14 mouse cellular contexts compared by ENCODE assay signal in the genomic region with DNA sequence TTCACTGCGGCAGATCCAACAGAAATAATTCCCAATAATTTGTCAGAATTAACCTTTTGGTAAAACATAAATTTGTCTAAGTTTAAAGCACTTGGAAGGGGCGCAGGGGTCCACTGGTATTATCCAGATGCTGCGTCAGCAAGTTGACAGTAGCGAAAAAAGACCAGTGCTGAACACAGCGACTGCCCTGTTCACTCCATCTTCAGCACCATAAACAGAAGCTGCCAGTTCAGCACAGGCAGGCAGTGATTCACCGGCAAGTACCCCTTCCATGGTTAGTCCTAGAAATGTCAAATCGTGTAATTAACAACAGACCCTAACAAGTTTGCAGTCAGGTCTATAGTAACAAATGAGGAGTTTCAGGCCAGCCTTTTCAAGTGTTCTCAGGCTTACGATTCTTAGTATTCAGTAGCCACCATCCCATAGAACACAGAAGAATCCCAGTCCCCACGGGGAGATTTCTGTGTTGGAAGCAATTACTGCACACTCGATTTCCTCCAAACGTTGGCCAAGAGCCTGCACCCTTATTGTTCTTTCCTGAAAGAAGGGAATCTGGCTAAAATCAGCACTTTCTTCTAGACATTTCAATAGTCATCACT.
DNase-seq lines count a peak whose midpoint lies in the region; ATAC-seq lines count a peak whose summit lies in the region.
"Had no signal": no experiment of that assay in that cellular context is flagged by ENCODE, and none has a peak within 500 bp of the region (broad histone marks: within the 10 kb centered on the region; RNA-seq: fewer than 3 reads in every experiment).

No protein-coding gene starts in this region.

- H3K4me3 ChIP-seq in forebrain, embryonic 14.5 days (ENCODE audit: low read depth, low read length) = no peak overlapping the region
- H3K4me3 ChIP-seq in neural tube, embryonic 13.5 days = no peak overlapping the region
- H3K4me3 ChIP-seq: heart, embryonic 12.5 days; kidney, embryonic 15.5 days had no signal

- intact Hi-C loops in left cerebral cortex, postnatal 4 days (cut with DNase I) = no loop called here
- intact Hi-C loops in left cerebral cortex, postnatal 10 days (cut with DNase I) = no loop called here

- no peak overlapping the region for H3K9ac ChIP-seq in forebrain, embryonic 14.5 days (ENCODE audit: low read length)
- no peak overlapping the region for H3K9ac ChIP-seq in neural tube, embryonic 13.5 days
- H3K9ac ChIP-seq: heart, embryonic 12.5 days; kidney, embryonic 15.5 days had no signal

- H3K4me1 ChIP-seq in forebrain, embryonic 14.5 days (ENCODE audit: control insufficient read depth, insufficient read depth, low read length) = peaks cover 11% of the 10 kb centered on the region; the same call in 1 of the 2 replicates
- peaks cover 32% of the 10 kb centered on the region for H3K4me1 ChIP-seq in neural tube, embryonic 13.5 days (replicated peaks)
- H3K4me1 ChIP-seq: kidney, embryonic 15.5 days had no signal

- H3K4me2 ChIP-seq in forebrain, embryonic 14.5 days (ENCODE audit: low read length) = no peak overlapping the region; the same call in 1 of the 2 replicates
- peak overlapping the region; percentile 3; the same call in 1 of the 2 replicates for H3K4me2 ChIP-seq in neural tube, embryonic 13.5 days
- H3K4me2 ChIP-seq: heart, embryonic 12.5 days; kidney, embryonic 15.5 days had no signal

- no peaks in the 10 kb centered on the region for H3K27me3 ChIP-seq in forebrain, embryonic 14.5 days (replicated peaks; ENCODE audit: control insufficient read depth, insufficient read depth, low read length)
- no peaks in the 10 kb centered on the region for H3K27me3 ChIP-seq in neural tube, embryonic 13.5 days
- H3K27me3 ChIP-seq: heart, embryonic 12.5 days; kidney, embryonic 15.5 days had no signal

- WGBS in forebrain, embryonic 14.5 days = 17% methylated on average over 11 of the region's 11 CpGs
- WGBS in neural tube, embryonic 13.5 days = 28% methylated on average over 11 of the region's 11 CpGs

- peak; percentile 27 for DNase-seq in left cerebral cortex, postnatal 4 days
- no peak for DNase-seq in left cerebral cortex, postnatal 10 days (ENCODE audit: extremely low spot score in 1 of 2, low spot score in 2 of 2)
- peak; percentile 30 for DNase-seq in embryo, embryonic 11 days
- peak; percentile 72 for DNase-seq in forebrain, embryonic 14.5 days (ENCODE audit: low spot score)
- no peak for DNase-seq in kidney, adult 9 months
- DNase-seq in lung, postnatal 25 days (ENCODE audit: low spot score) = no peak
- DNase-seq: cerebellum, adult 11-12 months; gastrocnemius, postnatal 10 days; spleen, adult 18-20 months; thymus, postnatal 25 days had no signal

- no peak overlapping the region for H3K27ac ChIP-seq in forebrain, embryonic 14.5 days (ENCODE audit: low read depth, low read length)
- peak overlapping the region; percentile 57; the same call in 1 of the 2 replicates for H3K27ac ChIP-seq in neural tube, embryonic 13.5 days (replicated peaks)
- H3K27ac ChIP-seq: kidney, embryonic 15.5 days; macrophage had no signal

- peaks cover 4% of the 10 kb centered on the region for H3K9me3 ChIP-seq in forebrain, embryonic 14.5 days (replicated peaks; ENCODE audit: control insufficient read depth, low read length)
- no peaks in the 10 kb centered on the region for H3K9me3 ChIP-seq in neural tube, embryonic 13.5 days
- H3K9me3 ChIP-seq: heart, embryonic 12.5 days; kidney, embryonic 15.5 days had no signal

- peak; percentile 77 for ATAC-seq in forebrain, embryonic 14.5 days
- ATAC-seq in neural tube, embryonic 13.5 days (ENCODE audit: low read depth) = peak; percentile 76; the same call in 1 of the 2 replicates

- H3K36me3 ChIP-seq in forebrain, embryonic 14.5 days (ENCODE audit: control insufficient read depth, insufficient read depth, low read length) = 0 out of 2 replicates have a peak, but pooled peaks cover 3% of the 10 kb centered on the region
- peaks cover 21% of the 10 kb centered on the region for H3K36me3 ChIP-seq in neural tube, embryonic 13.5 days

Comparison
In these comparisons a context has a peak if more than half of its experiments do, and no peak if none do; other contexts are left out.
1. DNase-seq: peak in left cerebral cortex, postnatal 4 days (single experiment), embryo, embryonic 11 days (single experiment) and forebrain, embryonic 14.5 days (single experiment); none in left cerebral cortex, postnatal 10 days (0 of 2), kidney, adult 9 months (single experiment) and lung, postnatal 25 days (single experiment).